Mouse (Mus musculus) forebrain, embryonic 11.5 days (tissue): ENCODE data around the gene Pigv. TPM values are rescaled to one million over a fixed set of nuclear protein-coding genes. Genes with fewer than 3 reads are reported as not detected.
"Not testable (repeated sequence)": the region's sequence is repeated elsewhere in the genome, so short reads cannot be mapped to it uniquely, and the experiment has no call there.

Experiments used
- ATAC-seq: fragments of 200-750 bp; cut with Nextera tagmentation; replicated peaks from 2 replicates; pipeline ENCODE4 v1.8.0; 2017; ENCODE audit warnings: moderate TSS enrichment; ENCODE audit not compliant: low FRiP score
- DNase-seq: peaks from one replicate; pipeline ENCODE4 v3.0.0-alpha.2; 2017; ENCODE audit warnings: low spot score
- H3K27ac ChIP-seq: fragments of 300-500 bp; sonication (generic); 2 replicates; pipeline ENCODE4 v1.5.1; 2014; ENCODE audit warnings: low read depth, low read length
- H3K27me3 ChIP-seq: fragments of 300-500 bp; sonication (generic); 2 replicates; pipeline ENCODE4 v1.6.1; 2014; ENCODE audit warnings: mild to moderate bottlenecking, low read length, mixed read lengths; ENCODE audit not compliant: control insufficient read depth, insufficient read depth
- H3K36me3 ChIP-seq: fragments of 300-500 bp; sonication (generic); 2 replicates; pipeline ENCODE4 v1.6.1; 2014; ENCODE audit warnings: mild to moderate bottlenecking, low read length, moderate library complexity, mixed read lengths; ENCODE audit not compliant: control insufficient read depth, insufficient read depth
- H3K4me1 ChIP-seq: fragments of 300-500 bp; sonication (generic); replicated peaks from 2 replicates; pipeline ENCODE4 v1.6.1; 2014; ENCODE audit warnings: low read length, mixed read lengths; ENCODE audit not compliant: control insufficient read depth, insufficient read depth
- H3K4me2 ChIP-seq: fragments of 300-500 bp; sonication (generic); 2 replicates; pipeline ENCODE4 v1.6.1; 2014; ENCODE audit warnings: low read depth, mild to moderate bottlenecking, low read length, moderate library complexity, mixed read lengths; ENCODE audit not compliant: severe bottlenecking
- H3K4me3 ChIP-seq: fragments of 300-500 bp; sonication (generic); 2 replicates; pipeline ENCODE4 v1.5.1; 2014; ENCODE audit warnings: low read depth, low read length
- H3K9ac ChIP-seq: fragments of 300-500 bp; sonication (generic); 2 replicates; pipeline ENCODE4 v1.6.1; 2014; ENCODE audit warnings: low read length
- H3K9me3 ChIP-seq: fragments of 300-500 bp; sonication (generic); 2 replicates; pipeline ENCODE4 v1.6.1; 2016; ENCODE audit warnings: low read length, mixed read lengths; ENCODE audit not compliant: control insufficient read depth
- WGBS: fragments of 180-500 bp; shearing (Covaris S2); extraction: QIAGEN DNeasy Blood & Tissue Kit; methylation state at CpG from one replicate; pipeline ENCODE4 v1.1.7; 2014; 5-methylcytosine and 5-hydroxymethylcytosine counted together
- polyA plus RNA-seq: library from polyadenylated mRNA; unstranded; fragments of >200 nt; fragmentation: Nextera tagmentation; extraction: Ambion mirVana; gene quantifications from 2 replicates; pipeline ENCODE4 v1.2.1, GENCODE M21; 2014

Pigv gene
- polyA plus RNA-seq, 1 experiment from 2014 or later = 17.2 TPM

DNA sequence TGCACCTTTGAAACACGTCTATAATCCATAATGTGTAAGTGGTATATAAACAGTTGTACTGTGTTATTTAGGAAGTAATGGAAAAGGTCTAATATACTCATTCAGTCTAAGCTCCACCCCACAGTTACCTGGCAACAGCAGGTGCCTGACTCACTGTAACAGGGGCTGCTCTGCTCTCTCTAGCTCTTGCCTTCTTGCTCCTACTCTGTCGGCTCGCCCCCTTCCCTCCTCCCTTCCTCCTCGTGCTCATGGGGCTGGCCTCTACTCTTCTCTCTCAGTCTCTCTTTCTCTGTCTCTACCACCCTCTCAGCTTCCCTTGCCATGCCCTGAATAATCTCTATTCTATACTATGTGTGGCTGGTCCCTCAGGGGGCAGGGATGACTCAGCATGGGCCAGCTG is 15.4 kb downstream of the Pigv start:
- Histone ChIP-seq H3K4me3 (no peak overlapping the region), H3K4me2 (no peak overlapping the region), H3K27ac (no peak overlapping the region), H3K36me3 (no peaks in the 10 kb centered on the region; the same call in 1 of the 2 replicates), H3K4me1 (peaks cover 3% of the 10 kb centered on the region; the same call in 1 of the 2 replicates), H3K9ac (no peak overlapping the region), H3K27me3 (no peaks in the 10 kb centered on the region), H3K9me3 (no peaks in the 10 kb centered on the region)
- WGBS = 25% methylated on average over 4 of the region's 4 CpGs
- ATAC-seq (no peak), DNase-seq (no peak)

DNA sequence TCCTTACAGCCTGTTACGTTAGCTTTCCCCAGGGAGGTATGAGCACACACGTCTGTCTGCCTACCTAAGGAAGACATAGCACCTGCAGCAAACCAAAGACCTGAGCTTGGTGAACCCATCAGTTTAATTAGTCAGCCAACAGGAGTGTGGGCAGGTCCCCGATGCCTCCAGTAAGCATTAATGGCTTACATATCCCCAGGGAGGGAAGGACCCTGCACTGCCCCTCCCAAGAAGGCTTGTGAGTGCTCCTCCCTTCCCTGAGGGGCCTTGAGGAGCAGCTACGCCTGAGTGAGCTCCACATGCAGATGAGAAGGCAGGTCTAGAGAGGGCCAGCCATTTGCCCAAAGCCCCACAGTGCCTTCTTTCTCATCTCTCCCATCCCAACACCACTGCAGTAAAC is 16.2 kb downstream of the Pigv start:
- Histone ChIP-seq H3K36me3 (no peaks in the 10 kb centered on the region; the same call in 1 of the 2 replicates), H3K27me3 (no peaks in the 10 kb centered on the region), H3K9ac (no peak overlapping the region), H3K4me1 (peaks cover 3% of the 10 kb centered on the region; the same call in 1 of the 2 replicates), H3K4me3 (no peak overlapping the region), H3K9me3 (no peaks in the 10 kb centered on the region), H3K27ac (no peak overlapping the region), H3K4me2 (no peak overlapping the region)
- ATAC-seq = no peak
- 49% methylated on average over 4 of the region's 4 CpGs for WGBS
- DNase-seq = no peak

DNA sequence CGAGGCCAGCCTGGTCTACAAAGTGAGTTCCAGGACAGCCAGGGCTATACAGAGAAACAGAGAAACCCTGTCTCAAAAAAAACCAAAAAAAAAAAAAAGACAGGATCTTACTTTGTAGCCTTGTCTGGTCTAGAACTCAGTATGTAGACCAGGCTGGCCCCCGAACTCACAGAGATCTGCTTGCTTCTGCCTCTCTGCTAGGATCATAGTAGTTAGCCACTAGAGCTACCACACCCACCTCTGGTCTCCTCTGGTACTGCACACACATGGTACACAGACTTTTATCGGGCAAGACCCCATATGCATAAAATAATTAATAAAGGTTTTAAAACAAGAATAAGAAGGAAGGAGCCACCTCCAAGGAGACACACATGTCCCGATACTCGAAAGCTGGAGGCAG is 18.4 kb downstream of the Pigv start:
- not testable (repeated sequence) for ATAC-seq, H3K27me3 ChIP-seq, H3K4me3 ChIP-seq, H3K36me3 ChIP-seq, H3K4me1 ChIP-seq, H3K4me2 ChIP-seq, H3K9ac ChIP-seq, H3K27ac ChIP-seq, DNase-seq, H3K9me3 ChIP-seq
- 98% methylated on average over 5 of the region's 5 CpGs for WGBS

DNA sequence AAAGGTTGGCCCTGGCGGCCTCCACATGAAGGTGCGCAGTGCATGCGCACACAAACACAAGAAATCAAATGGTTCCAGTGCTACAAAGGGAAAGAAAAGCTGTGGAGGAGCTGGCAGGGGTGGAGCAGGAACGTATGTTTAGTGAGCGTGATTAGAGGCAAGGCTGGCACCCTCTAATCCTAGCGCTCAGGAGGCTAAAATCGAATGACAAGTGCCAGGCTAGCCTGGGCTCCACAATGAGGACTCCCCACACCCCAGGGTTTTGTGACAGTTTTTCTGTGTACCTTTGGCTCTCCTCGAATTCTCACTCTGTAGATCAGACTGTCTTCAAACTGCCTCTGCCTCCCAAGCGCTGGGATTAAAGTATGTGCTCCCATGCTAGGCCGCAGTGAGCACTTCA is 19.7 kb downstream of the Pigv start:
- no peak overlapping the region for H3K9ac ChIP-seq
- no peaks in the 10 kb centered on the region for H3K9me3 ChIP-seq
- WGBS = 76% methylated on average over 10 of the region's 10 CpGs
- no peaks in the 10 kb centered on the region for H3K27me3 ChIP-seq
- no peak overlapping the region for H3K4me2 ChIP-seq
- DNase-seq (no peak), ATAC-seq (no peak)
- no peaks in the 10 kb centered on the region for H3K36me3 ChIP-seq
- no peak overlapping the region for H3K27ac ChIP-seq
- no peak overlapping the region for H3K4me3 ChIP-seq
- no peaks in the 10 kb centered on the region for H3K4me1 ChIP-seq

DNA sequence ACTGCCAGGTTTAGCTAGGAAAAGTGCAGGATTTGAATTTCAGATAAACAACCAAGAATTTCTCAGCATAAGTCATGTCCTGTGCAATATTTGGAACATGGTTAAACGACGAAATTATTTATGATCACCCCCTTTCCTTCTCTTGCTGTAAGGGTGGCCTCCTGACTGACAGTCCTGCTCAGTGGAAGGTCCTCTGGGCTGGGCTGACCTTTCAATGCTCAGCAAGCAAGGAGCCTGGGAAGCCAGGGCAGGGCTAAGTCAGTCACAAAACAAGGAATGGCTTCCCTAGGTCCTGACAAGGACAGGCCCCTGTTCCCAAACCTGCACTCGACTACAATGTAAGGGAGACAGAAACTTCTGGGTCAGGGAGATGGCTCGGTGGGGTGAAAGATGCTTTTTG is 20.5 kb downstream of the Pigv start:
- Histone ChIP-seq H3K9me3 (no peaks in the 10 kb centered on the region), H3K27ac (no peak overlapping the region), H3K4me3 (no peak overlapping the region), H3K27me3 (no peaks in the 10 kb centered on the region), H3K4me2 (no peak overlapping the region), H3K9ac (no peak overlapping the region), H3K4me1 (no peaks in the 10 kb centered on the region), H3K36me3 (no peaks in the 10 kb centered on the region)
- no peak for ATAC-seq
- DNase-seq = no peak
- 85% methylated on average over 4 of the region's 4 CpGs for WGBS

DNA sequence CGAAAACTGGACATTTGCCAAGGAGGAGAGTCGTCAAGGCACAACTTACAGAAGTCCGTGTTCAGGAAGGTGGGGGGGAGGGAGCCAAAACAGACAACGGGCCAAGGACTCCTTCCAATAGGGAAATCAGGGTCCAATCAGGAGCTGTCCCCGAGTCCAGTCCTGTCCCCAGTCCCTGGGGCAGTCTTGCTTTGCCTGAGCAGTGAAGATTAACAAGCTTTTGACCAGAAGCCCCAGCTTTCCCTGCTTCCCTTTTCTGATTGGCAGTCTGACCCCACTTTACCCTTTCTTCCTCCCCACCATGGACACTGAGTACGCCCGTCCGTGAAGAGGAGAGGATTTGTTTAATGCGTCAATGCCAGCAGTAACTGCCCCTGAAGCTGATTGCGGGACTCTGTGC is 21.0 kb downstream of the Pigv start:
- H3K4me3 ChIP-seq = no peak overlapping the region
- no peak for ATAC-seq
- no peak overlapping the region for H3K4me2 ChIP-seq
- no peak for DNase-seq
- WGBS = 52% methylated on average over 10 of the region's 10 CpGs
- H3K36me3 ChIP-seq = no peaks in the 10 kb centered on the region
- H3K9ac ChIP-seq = no peak overlapping the region
- no peaks in the 10 kb centered on the region for H3K9me3 ChIP-seq
- no peaks in the 10 kb centered on the region for H3K4me1 ChIP-seq
- no peak overlapping the region for H3K27ac ChIP-seq
- no peaks in the 10 kb centered on the region for H3K27me3 ChIP-seq

DNA sequence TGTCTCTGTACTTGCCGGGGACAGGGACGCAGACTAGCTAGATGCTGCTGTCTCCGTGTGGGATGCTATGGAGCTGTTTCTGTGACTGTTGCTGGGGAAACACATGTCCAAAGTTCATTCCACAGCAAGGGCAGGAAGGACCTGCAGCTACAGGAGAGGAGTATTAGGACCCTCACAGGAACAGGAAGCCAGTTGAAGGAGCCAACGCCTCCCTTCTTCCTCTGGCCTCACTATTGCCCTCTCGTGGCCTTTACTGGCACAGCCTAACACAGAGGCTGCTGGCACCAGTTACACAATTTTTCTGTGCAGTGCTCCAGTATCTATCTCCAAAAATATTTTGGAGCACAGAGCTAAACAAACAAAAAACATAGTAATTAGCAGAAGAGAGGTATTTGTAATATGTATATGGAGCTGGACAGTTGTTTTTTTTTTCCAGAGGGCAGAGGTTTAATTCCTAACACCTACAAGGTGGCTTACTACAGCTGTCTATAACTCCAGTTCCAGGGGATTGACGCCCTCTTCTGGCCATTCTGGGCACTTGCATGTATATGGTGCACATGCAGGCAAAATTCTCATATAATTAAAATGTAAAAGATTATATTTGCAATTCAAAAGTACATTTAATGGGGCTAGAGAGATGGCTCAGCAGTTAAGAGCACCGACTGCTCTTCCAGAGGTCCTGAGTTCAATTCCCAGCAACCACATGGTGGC is 22.3 kb downstream of the Pigv start, which contains the start of gene Zdhhc18:
Gene Zdhhc18 (minus strand): TSS at position 166 of the 711 bp plus-strand sequence.
- Histone ChIP-seq H3K27ac (no peak within 1 kb of the TSS), H3K36me3 (no peaks in the 10 kb centered on the region), H3K4me3 (peak within 1 kb of the TSS; percentile 10; the same call in 1 of the 2 replicates), H3K27me3 (no peaks in the 10 kb centered on the region), H3K4me2 (peak within 1 kb of the TSS; percentile 31; the same call in 1 of the 2 replicates), H3K4me1 (no peaks in the 10 kb centered on the region), H3K9ac (no peak within 1 kb of the TSS), H3K9me3 (no peaks in the 10 kb centered on the region)
- ATAC-seq (no peak), DNase-seq (peak; percentile 82)
- WGBS = 37% methylated on average over 7 of the region's 7 CpGs

DNA sequence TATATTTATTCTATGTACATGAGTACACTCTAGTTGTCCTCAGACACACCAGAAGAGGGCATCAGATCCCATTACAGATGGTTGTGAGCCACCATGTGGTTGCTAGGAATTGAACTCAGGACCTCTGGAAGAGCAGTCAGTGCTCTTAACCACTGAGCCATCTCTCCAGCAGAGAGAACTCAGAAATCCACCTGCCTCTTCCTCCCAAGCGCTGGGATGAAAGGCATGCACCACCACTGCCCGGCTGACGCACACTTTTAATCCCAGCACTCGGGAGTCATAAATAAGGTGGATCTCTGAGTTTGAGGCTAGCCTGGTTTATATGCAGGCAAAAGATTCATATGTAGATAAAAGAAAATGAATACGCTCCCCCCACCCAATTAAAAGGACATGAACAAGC is 23.0 kb downstream of the Pigv start:
- ATAC-seq, H3K4me3 ChIP-seq, H3K4me1 ChIP-seq, H3K27me3 ChIP-seq, H3K36me3 ChIP-seq, H3K27ac ChIP-seq, H3K9me3 ChIP-seq, H3K9ac ChIP-seq, DNase-seq: not testable (repeated sequence)
- peak overlapping the region; percentile 31; the same call in 1 of the 2 replicates for H3K4me2 ChIP-seq
- 85% methylated on average over 5 of the region's 5 CpGs for WGBS

DNA sequence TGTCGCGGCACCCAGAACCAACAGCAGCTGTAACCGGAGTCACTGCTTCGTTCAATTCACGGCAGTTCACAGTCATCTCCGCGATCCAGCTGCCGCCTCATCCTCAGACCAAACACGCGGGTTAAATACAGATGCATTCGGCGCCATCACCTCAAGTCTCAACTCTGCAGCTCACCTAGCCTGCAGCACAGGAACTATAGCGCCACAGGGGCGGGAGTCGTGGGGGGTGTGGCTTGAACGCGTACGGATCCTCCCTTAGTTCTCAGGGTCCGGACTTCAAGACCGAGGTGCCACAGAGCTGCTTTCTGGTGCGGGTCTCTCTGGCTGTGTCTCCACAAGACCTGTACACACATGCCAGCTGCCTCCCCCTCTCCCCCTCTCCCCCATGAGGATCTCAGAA is 26.8 kb downstream of the Pigv start:
- Histone ChIP-seq H3K4me2 (no peak overlapping the region), H3K36me3 (no peaks in the 10 kb centered on the region), H3K27ac (no peak overlapping the region), H3K9me3 (no peaks in the 10 kb centered on the region), H3K4me3 (no peak overlapping the region), H3K9ac (no peak overlapping the region), H3K27me3 (no peaks in the 10 kb centered on the region), H3K4me1 (no peaks in the 10 kb centered on the region)
- ATAC-seq (no peak), DNase-seq (no peak)
- WGBS = 40% methylated on average over 21 of the region's 21 CpGs
